Mouse (Mus musculus): ENCODE measurements around the gene Mamdc2. TPM values are rescaled to one million over a fixed set of nuclear protein-coding genes. Genes with fewer than 3 reads are reported as not detected.

Gene Mamdc2
- total and polyA plus RNA-seq, 3 experiments, result not detected

DNA sequence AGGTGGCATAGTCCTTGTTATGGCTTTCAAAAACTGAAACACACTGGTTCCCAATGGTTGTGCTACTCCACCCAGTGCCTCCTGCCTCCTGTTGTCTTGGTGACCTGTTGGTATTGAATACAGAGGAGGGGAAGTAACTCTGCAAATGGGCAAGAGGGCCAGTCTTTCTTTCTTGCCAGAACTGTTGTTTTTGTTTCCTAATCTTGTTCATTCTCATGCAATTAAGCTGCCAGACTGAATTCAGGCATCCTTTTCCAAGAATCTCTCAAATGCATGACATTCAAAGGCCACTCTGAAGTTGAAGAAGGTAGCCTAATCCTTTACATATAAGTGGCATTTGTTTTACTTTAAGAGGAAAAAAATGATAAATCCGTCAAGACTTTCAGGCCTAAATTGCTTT is 19.6 kb upstream of the Mamdc2 start:
- no peaks in the 10 kb centered on the region for H3K79me2 ChIP-seq (ENCODE audit: control insufficient read depth, insufficient read depth, low read length, poor library complexity)
- H3K27me3 ChIP-seq (ENCODE audit: control insufficient read depth in 1 of 2, insufficient read depth in 2 of 2, low read length in 2 of 2), result no peaks in the 10 kb centered on the region
- TF ChIP-seq CHD2 (IDR thresholded peaks at IDR 0.05; ENCODE audit: low read length) (no peak), ELF1 (IDR thresholded peaks at IDR 0.05; ENCODE audit: low read depth, low read length) (no peak), EP300 (IDR thresholded peaks at IDR 0.05; ENCODE audit: low read depth in 1 of 2, low read length in 2 of 2) (no peak), ZC3H11A (IDR thresholded peaks at IDR 0.05; ENCODE audit: low read depth, low read length) (no peak), USF1 (IDR thresholded peaks at IDR 0.05; ENCODE audit: low read depth, low read length) (no peak), CTCF (IDR thresholded peaks at IDR 0.05 in 2 of 3, conservative IDR thresholded peaks at IDR 0.05 in 1 of 3; ENCODE audit: control insufficient read depth in 1 of 3, insufficient read depth in 1 of 3, low read depth in 2 of 3, low read length in 3 of 3, poor library complexity in 1 of 3, severe bottlenecking in 1 of 3) (no peak), MYB (IDR thresholded peaks at IDR 0.05; ENCODE audit: low read depth, low read length) (no peak), GABPA (IDR thresholded peaks at IDR 0.05; ENCODE audit: low read depth, low read length) (no peak), MYC (IDR thresholded peaks at IDR 0.05; ENCODE audit: low read depth, low read length) (no peak), TCF12 (IDR thresholded peaks at IDR 0.05; ENCODE audit: low read depth, low read length) (no peak), BHLHE40 (IDR thresholded peaks at IDR 0.05; ENCODE audit: borderline replicate concordance, low read depth, low read length) (no peak), RCOR1 (IDR thresholded peaks at IDR 0.05; ENCODE audit: low read depth, low read length) (no peak), POLR2AphosphoS5 (IDR thresholded peaks at IDR 0.05; ENCODE audit: borderline replicate concordance, low read depth, low read length) (no peak), POLR2A (IDR thresholded peaks at IDR 0.05; ENCODE audit: control insufficient read depth in 1 of 2, insufficient read depth in 1 of 2, low read depth in 1 of 2, low read length in 2 of 2, poor library complexity in 1 of 2) (no peak), MAFK (IDR thresholded peaks at IDR 0.05; ENCODE audit: borderline replicate concordance, low read depth, low read length) (no peak), POLR2AphosphoS2 (IDR thresholded peaks at IDR 0.05; ENCODE audit: low read length) (no peak)
- H3K9me3 ChIP-seq (replicated peaks; ENCODE audit: insufficient read depth, low read length), result no peaks in the 10 kb centered on the region
- H3K4me1 ChIP-seq (ENCODE audit: control insufficient read depth in 1 of 2, insufficient read depth in 2 of 2, low read length in 2 of 2), result no peaks in the 10 kb centered on the region
- H3K27ac ChIP-seq (ENCODE audit: control insufficient read depth, low read depth, low read length), result no peak overlapping the region
- no peaks in the 10 kb centered on the region for H3K36me3 ChIP-seq (ENCODE audit: control insufficient read depth in 1 of 2, insufficient read depth in 2 of 2, low read length in 2 of 2)
- no peak for DNase-seq (ENCODE audit: low read depth, low spot score)
- no peak overlapping the region for H3K4me3 ChIP-seq (ENCODE audit: control insufficient read depth in 1 of 2, insufficient read depth in 1 of 2, low read depth in 2 of 2, low read length in 2 of 2)
- H3K9ac ChIP-seq (ENCODE audit: control insufficient read depth, low read depth, low read length, poor library complexity, severe bottlenecking), result no peak overlapping the region

- H3K27ac ChIP-seq (ENCODE audit: control insufficient read depth, low read depth, low read length), result no peak overlapping the region
- TF ChIP-seq TBP (IDR thresholded peaks at IDR 0.05; ENCODE audit: low read depth, low read length), result no peak
- TF ChIP-seq MEF2A (IDR thresholded peaks at IDR 0.05; ENCODE audit: extremely low read depth, insufficient replicate concordance, low read depth, low read length, poor library complexity, severe bottlenecking), result no peak
- no peak for TF ChIP-seq ELF1 (IDR thresholded peaks at IDR 0.05; ENCODE audit: low read depth, low read length)
- TF ChIP-seq JUND (IDR thresholded peaks at IDR 0.05; ENCODE audit: low read depth, low read length), result no peak
- no peak for TF ChIP-seq ZKSCAN1 (IDR thresholded peaks at IDR 0.05; ENCODE audit: low read depth, low read length)
- no peak for TF ChIP-seq SIN3A (IDR thresholded peaks at IDR 0.05; ENCODE audit: low read length)
- no peak for DNase-seq (ENCODE audit: low read depth, low spot score)
- H3K4me1 ChIP-seq (ENCODE audit: control insufficient read depth in 1 of 2, insufficient read depth in 2 of 2, low read length in 2 of 2), result no peaks in the 10 kb centered on the region
- H3K27me3 ChIP-seq (ENCODE audit: control insufficient read depth in 1 of 2, insufficient read depth in 2 of 2, low read length in 2 of 2), result no peaks in the 10 kb centered on the region
- H3K9ac ChIP-seq (ENCODE audit: control insufficient read depth, low read depth, low read length, poor library complexity, severe bottlenecking), result no peak overlapping the region
- H3K9me3 ChIP-seq (replicated peaks; ENCODE audit: insufficient read depth, low read length), result no peaks in the 10 kb centered on the region
- no peaks in the 10 kb centered on the region for H3K79me2 ChIP-seq (ENCODE audit: control insufficient read depth, insufficient read depth, low read length, poor library complexity)
- H3K4me3 ChIP-seq (ENCODE audit: control insufficient read depth in 1 of 2, insufficient read depth in 1 of 2, low read depth in 2 of 2, low read length in 2 of 2), result no peak overlapping the region
- no peaks in the 10 kb centered on the region for H3K36me3 ChIP-seq (ENCODE audit: control insufficient read depth in 1 of 2, insufficient read depth in 2 of 2, low read length in 2 of 2)
These were observed 18.8 kb upstream of the Mamdc2 start for GRCm38 (mm10) chr19:23467011-23467410.

Data from MEL (cell line).